Mouse (Mus musculus) bone marrow, adult 2 months (tissue): ENCODE results near the gene Fxyd3. TPM values are rescaled to one million over a fixed set of nuclear protein-coding genes. Genes with fewer than 3 reads are reported as not detected.

Experiments used
- H3K27ac ChIP-seq: fragments of 200-500 bp; 2 replicates; pipeline ENCODE4 v1.5.1; 2012; ENCODE audit warnings: low read depth, mild to moderate bottlenecking, control low read depth, inconsistent platforms, low read length; ENCODE audit not compliant: control insufficient read depth, poor library complexity, insufficient read depth
- H3K4me1 ChIP-seq: fragments of 200-500 bp; 2 replicates; pipeline ENCODE4 v1.6.1; 2011; ENCODE audit warnings: low read length; ENCODE audit not compliant: control insufficient read depth, insufficient read depth
- H3K4me3 ChIP-seq: fragments of 200-500 bp; replicated peaks from 2 replicates; pipeline ENCODE3; 2011; ENCODE audit warnings: mild to moderate bottlenecking, low read depth, low read length, control low read depth; ENCODE audit not compliant: control insufficient read depth
- CTCF ChIP-seq: fragments of 200-500 bp; IDR thresholded peaks from 2 replicates; pipeline ENCODE4 v1.5.1; 2011; ENCODE audit warnings: low read length, control low read depth; ENCODE audit not compliant: control insufficient read depth, insufficient read depth
- POLR2A ChIP-seq: fragments of 200-500 bp; IDR thresholded peaks from 2 replicates; pipeline ENCODE4 v1.6.1; 2011; ENCODE audit warnings: low read depth, mild to moderate bottlenecking, control low read depth, low read length, borderline replicate concordance; ENCODE audit not compliant: control insufficient read depth
- WGBS: fragments of 180-500 bp; shearing (Covaris S2); methylation state at CpG from one replicate; pipeline ENCODE4 v1.1.7; 2018; 5-methylcytosine and 5-hydroxymethylcytosine counted together
- polyA plus RNA-seq: library from polyadenylated mRNA; stranded (reverse); fragments of >200 nt; gene quantifications from 2 replicates; pipeline ENCODE4 v1.2.4, GENCODE M21; 2011; ENCODE audit warnings: low replicate concordance; ENCODE audit not compliant: missing spikeins, insufficient read depth, insufficient read length

Fxyd3 gene
- polyA plus RNA-seq, 1 experiment = not detected

DNA sequence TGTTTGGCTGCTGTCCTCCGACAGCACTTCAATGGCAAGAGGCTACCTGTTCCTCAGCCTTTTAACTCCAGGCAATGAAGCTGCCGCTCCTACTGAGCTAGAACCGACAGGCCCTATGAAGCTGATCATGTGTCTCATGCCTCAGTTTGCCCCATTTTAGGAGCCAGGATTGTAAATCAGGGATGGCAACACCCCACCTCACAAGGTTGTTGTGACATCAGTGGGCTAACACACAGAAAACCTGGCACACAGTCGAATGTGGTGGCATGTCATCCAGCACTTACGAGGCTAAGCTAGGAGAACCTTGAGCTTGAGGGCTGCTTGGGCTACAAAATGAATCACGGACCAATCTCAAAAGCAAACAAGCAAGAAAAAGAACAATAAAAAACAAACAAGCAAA is 18.3 kb downstream of the Fxyd3 start:
- Histone ChIP-seq H3K4me1 (no peaks in the 10 kb centered on the region), H3K4me3 (no peak overlapping the region), H3K27ac (no peak overlapping the region)
- WGBS = 86% methylated on average over 6 of the region's 6 CpGs
- TF ChIP-seq CTCF (no peak), POLR2A (no peak)

DNA sequence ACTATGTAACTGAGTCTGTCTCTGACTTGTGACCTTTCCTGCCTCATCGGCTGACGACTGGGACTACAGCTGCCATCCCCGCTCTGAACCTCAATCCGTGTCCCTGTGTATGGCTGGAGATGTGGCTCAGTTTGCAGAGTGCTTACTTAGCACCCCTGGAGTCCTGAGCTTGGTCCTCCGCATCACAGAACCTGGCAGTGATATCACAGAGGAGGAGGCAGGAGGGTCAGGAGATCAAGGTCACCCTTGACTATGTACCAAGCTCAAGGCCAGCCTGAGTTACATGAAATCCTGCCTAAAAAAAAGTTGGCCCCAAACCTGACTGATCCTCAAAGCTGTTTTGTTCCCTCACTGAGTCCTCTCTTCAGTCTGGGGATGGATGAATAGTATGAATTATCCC is 18.8 kb downstream of the Fxyd3 start:
- Histone ChIP-seq H3K27ac (no peak overlapping the region), H3K4me1 (no peaks in the 10 kb centered on the region), H3K4me3 (no peak overlapping the region)
- 75% methylated on average over 5 of the region's 5 CpGs for WGBS
- TF ChIP-seq POLR2A (no peak), CTCF (no peak)

DNA sequence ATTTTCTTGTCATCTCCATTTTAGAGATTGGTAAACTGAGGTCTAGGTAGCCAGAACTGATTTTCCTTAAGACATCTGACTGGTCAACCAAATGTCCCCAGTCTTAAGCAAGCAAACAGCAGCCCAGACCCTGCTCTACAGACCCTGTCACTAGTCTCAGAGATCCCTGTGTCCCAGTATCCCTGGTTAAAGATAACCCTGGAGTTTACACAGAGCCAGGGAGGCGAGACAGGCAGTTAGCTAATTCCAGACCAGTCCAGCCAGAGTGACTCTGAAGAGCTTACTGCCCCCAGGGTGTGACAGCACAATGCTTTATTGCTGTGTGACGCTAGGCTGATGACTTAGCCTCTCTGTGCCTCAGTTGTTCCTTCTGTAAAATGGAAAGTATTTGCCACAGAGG is 19.4 kb downstream of the Fxyd3 start, which contains the start of gene Fxyd1:
Gene Fxyd1 (minus strand): TSS at position 129 of the 400 bp plus-strand sequence.
- Histone ChIP-seq H3K4me1 (no peaks in the 10 kb centered on the region), H3K27ac (no peak within 1 kb of the TSS), H3K4me3 (no peak within 1 kb of the TSS)
- 80% methylated on average over 2 of the region's 2 CpGs for WGBS
- TF ChIP-seq CTCF (no peak), POLR2A (no peak)

DNA sequence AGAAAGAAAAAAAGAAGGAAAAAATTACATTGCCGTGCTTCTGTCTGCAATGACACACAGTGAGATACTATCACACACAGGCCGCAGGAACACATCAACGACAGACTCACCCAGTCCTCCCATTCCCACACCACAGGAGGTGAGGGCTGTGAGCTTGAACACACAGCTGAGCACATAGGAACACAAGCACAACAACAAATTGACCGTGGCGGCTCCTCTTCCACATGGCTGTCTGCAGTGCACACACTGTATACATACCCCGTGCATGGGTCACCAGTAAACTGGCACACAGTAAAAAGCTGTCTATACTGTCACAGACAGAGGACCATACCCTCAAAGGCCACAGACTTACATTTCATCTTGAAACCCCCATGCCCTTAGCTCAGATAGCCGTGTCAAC is 20.1 kb downstream of the Fxyd3 start:
- no peak overlapping the region for H3K27ac ChIP-seq
- 72% methylated on average over 7 of the region's 7 CpGs for WGBS
- H3K4me1 ChIP-seq = no peaks in the 10 kb centered on the region
- no peak overlapping the region for H3K4me3 ChIP-seq
- TF ChIP-seq POLR2A = no peak
- no peak for TF ChIP-seq CTCF

DNA sequence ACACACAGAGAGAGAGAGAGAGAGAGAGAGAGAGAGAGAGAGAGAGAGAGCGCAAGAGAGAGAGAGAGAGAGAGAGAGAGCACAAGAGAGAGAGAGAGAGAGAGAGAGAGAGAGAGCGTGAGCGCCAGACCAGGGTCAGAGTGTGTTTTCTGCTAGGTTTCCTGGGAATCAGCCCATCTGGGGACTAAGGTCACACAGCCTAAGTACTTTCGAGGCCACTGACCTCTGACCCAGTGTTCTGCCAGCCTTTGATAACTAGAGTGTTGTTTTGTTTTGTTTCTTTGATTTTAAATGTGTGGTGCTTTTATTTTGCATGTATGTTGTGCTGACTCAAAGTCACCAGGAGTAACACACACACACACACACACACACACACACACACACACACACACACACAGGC is 20.6 kb downstream of the Fxyd3 start:
- Histone ChIP-seq H3K4me3 (no peak overlapping the region), H3K27ac (no peak overlapping the region), H3K4me1 (no peaks in the 10 kb centered on the region)
- WGBS = 77% methylated on average over 3 of the region's 4 CpGs
- TF ChIP-seq CTCF (no peak), POLR2A (no peak)

DNA sequence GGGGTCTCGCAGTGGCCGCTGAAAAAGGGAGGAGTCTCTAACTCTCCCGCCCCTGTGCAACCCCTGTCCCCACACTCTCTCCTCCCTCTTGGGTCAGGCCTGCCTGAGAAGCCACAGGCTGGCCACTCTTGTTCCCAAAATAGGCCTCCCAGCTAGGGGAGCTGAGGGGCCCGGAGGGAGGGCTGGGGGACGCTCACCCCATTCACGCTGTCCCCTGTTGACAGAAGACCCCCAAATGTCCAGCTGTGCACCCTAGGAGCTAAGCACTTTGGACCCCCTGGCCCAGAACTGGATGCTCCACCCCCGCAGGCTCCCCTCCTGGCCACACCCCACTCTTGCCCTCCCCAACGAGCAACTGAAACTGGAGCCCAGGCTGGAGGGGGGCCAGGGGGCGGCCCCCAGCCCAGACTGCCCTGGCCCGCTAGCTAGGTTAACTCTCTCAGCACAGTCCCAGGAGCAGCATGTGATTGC is 21.1 kb downstream of the Fxyd3 start:
- H3K27ac ChIP-seq = no peak overlapping the region
- TF ChIP-seq POLR2A (no peak), CTCF (no peak)
- 48% methylated on average over 10 of the region's 10 CpGs for WGBS
- no peaks in the 10 kb centered on the region for H3K4me1 ChIP-seq
- H3K4me3 ChIP-seq = no peak overlapping the region

DNA sequence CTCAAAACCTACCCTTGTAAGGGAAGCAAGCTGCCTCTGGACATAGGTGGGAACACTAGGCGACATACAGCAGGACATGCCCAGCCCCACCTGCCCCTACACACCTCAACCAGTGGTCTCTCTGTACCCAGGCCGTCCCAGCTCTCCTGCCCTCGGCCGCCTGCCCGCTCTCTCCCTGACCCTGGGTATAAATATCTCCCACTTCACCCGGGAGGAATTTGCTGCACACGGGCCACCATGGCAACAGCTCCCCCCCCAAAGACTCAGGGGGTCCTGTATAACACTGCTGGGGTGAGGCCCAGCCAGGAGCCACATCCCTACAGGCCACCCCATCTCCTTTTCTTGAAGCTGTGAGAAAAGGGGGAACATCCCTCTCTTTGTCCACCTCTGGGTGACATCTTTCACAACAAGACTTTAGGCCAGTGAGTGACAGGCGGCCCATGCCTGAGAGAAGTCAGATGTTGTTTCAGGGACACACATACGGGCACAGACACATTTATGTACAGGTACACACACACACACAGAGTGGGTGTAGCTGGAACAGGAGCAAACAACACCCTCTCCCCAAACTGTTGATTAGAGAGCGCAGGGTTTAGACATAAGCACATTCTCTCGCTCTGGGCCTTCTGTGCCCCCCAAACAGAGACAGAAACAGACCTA is 21.7 kb downstream of the Fxyd3 start:
- TF ChIP-seq CTCF (no peak), POLR2A (no peak)
- Histone ChIP-seq H3K4me1 (no peaks in the 10 kb centered on the region), H3K4me3 (no peak overlapping the region), H3K27ac (no peak overlapping the region)
- WGBS = 83% methylated on average over 11 of the region's 11 CpGs

DNA sequence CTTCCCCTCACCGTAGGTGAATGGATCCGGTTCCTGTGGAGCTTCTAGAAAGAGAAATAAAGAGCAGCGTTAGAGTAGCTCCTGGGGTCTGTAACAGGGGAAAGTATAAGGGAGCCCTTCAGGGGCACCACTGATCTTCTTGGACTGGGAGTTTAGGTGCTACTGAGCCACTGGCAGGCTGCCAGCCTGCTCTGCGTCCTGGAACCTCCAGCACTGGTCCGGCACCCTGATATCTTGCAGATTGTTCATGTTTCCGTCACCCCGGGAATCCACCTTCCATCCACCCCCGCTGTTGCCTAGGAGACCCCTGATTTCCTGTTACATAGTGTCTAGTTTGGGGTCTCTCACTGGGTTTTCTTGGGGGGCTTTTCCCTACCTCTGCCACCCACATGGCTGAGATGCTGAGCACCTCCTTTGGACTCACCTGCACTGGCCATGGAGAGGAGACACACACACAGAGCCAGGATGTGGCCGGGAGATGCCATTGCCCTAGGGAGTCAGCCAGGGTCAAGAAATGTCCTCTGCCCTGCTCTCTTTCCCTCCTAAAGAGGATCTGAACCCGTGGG is 22.5 kb downstream of the Fxyd3 start:
- WGBS = 73% methylated on average over 10 of the region's 10 CpGs
- Histone ChIP-seq H3K4me1 (no peaks in the 10 kb centered on the region), H3K4me3 (no peak overlapping the region), H3K27ac (no peak overlapping the region)
- TF ChIP-seq POLR2A (no peak), CTCF (no peak)
